Mouse (Mus musculus): ENCODE measurements around the gene 3110082I17Rik. TPM values are rescaled to one million over a fixed set of nuclear protein-coding genes. Genes with fewer than 3 reads are reported as not detected.
A peak's percentile ranks its signal among the peaks of the same experiment; 100 is the strongest.

Gene 3110082I17Rik
- polyA plus RNA-seq, 1 experiment from 2014 or later = 26.2 TPM

DNA sequence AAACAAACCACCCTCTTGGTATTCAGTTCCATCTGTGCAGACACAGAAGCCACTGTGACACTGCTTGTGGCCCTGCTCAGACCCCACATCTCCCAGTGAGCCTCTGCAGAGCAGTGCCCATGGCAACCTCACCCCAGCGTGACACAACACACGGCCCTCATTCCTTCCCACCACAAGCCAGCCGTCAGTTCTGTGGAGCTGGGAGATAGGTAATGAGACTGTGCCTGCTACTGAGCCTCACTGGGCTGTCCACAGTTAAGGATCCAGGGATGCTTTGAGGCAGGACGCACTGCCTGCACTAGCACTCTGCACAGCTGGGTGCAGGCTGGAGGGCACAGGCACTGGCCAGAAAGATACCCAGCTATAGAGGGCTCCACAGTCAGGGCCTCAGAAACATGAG lies 10.4 kb downstream of the 3110082I17Rik start:
- Histone ChIP-seq H3K9ac (no peak overlapping the region), H3K4me1 (replicated peaks) (peaks cover 16% of the 10 kb centered on the region)

GRCm38 (mm10) chr5:139449161-139449791 lies 11.1 kb downstream of the 3110082I17Rik start:
- DNase-seq = no peak
- no peaks in the 10 kb centered on the region for H3K27me3 ChIP-seq
- H3K4me1 ChIP-seq (replicated peaks) = peaks cover 16% of the 10 kb centered on the region
- H3K27ac ChIP-seq = peak overlapping the region; percentile 41; the same call in 1 of the 2 replicates
- WGBS (ENCODE audit: insufficient replicate concordance) = 43% methylated on average over 5 of the region's 5 CpGs
- peaks cover 10% of the 10 kb centered on the region for H3K36me3 ChIP-seq
- H3K9me3 ChIP-seq (replicated peaks) = no peaks in the 10 kb centered on the region
- no peak overlapping the region for H3K9ac ChIP-seq
- H3K4me2 ChIP-seq = no peak overlapping the region
- ATAC-seq (ENCODE audit: low read depth) = no peak
- no peak overlapping the region for H3K4me3 ChIP-seq (replicated peaks)

More for the DNA sequence above, 10.4 kb downstream of the 3110082I17Rik start:
- no peak for DNase-seq
- Histone ChIP-seq H3K36me3 (peaks cover 12% of the 10 kb centered on the region), H3K27ac (peak overlapping the region; percentile 41; the same call in 1 of the 2 replicates), H3K27me3 (no peaks in the 10 kb centered on the region), H3K4me3 (replicated peaks) (no peak overlapping the region), H3K9me3 (replicated peaks) (no peaks in the 10 kb centered on the region), H3K4me2 (no peak overlapping the region)
- 48% methylated on average over 4 of the region's 4 CpGs for WGBS (ENCODE audit: insufficient replicate concordance)
- peak; percentile 23; the same call in 1 of the 2 replicates for ATAC-seq (ENCODE audit: low read depth)

DNA sequence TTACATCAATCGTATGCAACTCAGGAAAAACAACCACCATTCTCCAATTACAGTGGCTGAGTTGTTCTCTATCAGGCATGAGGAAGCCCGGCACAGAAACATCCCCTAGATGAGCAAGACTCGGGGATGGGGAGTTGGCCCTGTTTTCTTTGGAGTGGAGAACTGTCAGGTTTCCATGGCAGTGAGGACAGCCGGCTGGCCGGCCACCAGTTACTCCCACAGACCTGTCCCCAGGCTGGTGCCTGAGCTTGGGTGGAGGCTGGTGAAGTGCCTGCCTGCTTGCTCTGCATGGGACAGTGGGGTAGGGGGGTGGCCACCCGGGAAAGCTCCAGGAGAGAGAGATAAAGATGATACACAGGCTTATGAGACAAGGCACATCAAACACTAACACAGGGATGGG lies 12.3 kb downstream of the 3110082I17Rik start:
- DNase-seq = no peak
- peak overlapping the region; percentile 18; the same call in 1 of the 2 replicates for H3K27ac ChIP-seq

GRCm38 (mm10) chr5:139445258-139445657 lies 15.1 kb downstream of the 3110082I17Rik start:
- 75% methylated on average over 8 of the region's 8 CpGs for WGBS (ENCODE audit: insufficient replicate concordance)
- H3K36me3 ChIP-seq = no peaks in the 10 kb centered on the region; the same call in 1 of the 2 replicates
- no peak for ATAC-seq (ENCODE audit: low read depth)

More for the DNA sequence above, 12.3 kb downstream of the 3110082I17Rik start:
- no peak overlapping the region for H3K4me3 ChIP-seq (replicated peaks)
- H3K36me3 ChIP-seq = 0 out of 2 replicates have a peak, but pooled peaks cover 7% of the 10 kb centered on the region
- peaks cover 14% of the 10 kb centered on the region for H3K4me1 ChIP-seq (replicated peaks)
- H3K27me3 ChIP-seq = no peaks in the 10 kb centered on the region
- no peaks in the 10 kb centered on the region for H3K9me3 ChIP-seq (replicated peaks)
- no peak for ATAC-seq (ENCODE audit: low read depth)
- H3K4me2 ChIP-seq = no peak overlapping the region
- no peak overlapping the region for H3K9ac ChIP-seq
- WGBS (ENCODE audit: insufficient replicate concordance) = 64% methylated on average over 6 of the region's 6 CpGs

GRCm38 (mm10) chr5:139442962-139443361 lies 17.4 kb downstream of the 3110082I17Rik start:
- 76% methylated on average over 4 of the region's 4 CpGs for WGBS (ENCODE audit: insufficient replicate concordance)
- no peak overlapping the region for H3K27ac ChIP-seq

More at GRCm38 (mm10) chr5:139445258-139445657, 15.1 kb downstream of the 3110082I17Rik start:
- Histone ChIP-seq H3K9ac (no peak overlapping the region), H3K4me2 (no peak overlapping the region), H3K27me3 (no peaks in the 10 kb centered on the region), H3K4me3 (replicated peaks) (no peak overlapping the region), H3K4me1 (replicated peaks) (peaks cover 12% of the 10 kb centered on the region), H3K27ac (no peak overlapping the region), H3K9me3 (replicated peaks) (no peaks in the 10 kb centered on the region)
- no peak for DNase-seq

DNA sequence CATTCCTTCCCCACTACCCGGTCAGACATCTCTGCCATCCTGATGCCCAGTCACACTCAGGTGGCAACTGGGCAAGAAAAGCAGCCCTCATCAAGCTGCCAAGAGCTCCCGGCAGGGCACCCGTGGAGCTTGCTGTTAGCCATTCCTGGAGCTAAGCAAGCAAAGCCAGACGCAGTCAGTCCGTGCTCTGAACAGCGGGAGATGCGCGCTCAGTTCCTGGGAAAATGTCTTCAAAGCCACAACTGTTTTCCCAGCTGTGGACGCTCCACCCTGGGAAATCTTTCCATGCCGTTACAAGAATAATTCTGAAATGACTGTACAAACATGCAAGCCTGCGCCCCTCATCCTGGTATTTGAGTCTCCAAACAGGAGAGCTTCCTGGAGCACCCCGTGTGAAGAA lies 17.9 kb downstream of the 3110082I17Rik start:
- Histone ChIP-seq H3K4me1 (replicated peaks) (no peaks in the 10 kb centered on the region), H3K9me3 (replicated peaks) (no peaks in the 10 kb centered on the region), H3K9ac (no peak overlapping the region), H3K36me3 (no peaks in the 10 kb centered on the region; the same call in 1 of the 2 replicates), H3K27ac (no peak overlapping the region), H3K27me3 (no peaks in the 10 kb centered on the region), H3K4me3 (replicated peaks) (no peak overlapping the region), H3K4me2 (no peak overlapping the region)
- 89% methylated on average over 12 of the region's 12 CpGs for WGBS (ENCODE audit: insufficient replicate concordance)
- ATAC-seq (ENCODE audit: low read depth) = no peak
- DNase-seq = no peak

More at GRCm38 (mm10) chr5:139442962-139443361, 17.4 kb downstream of the 3110082I17Rik start:
- no peak for ATAC-seq (ENCODE audit: low read depth)
- H3K4me2 ChIP-seq = no peak overlapping the region
- no peaks in the 10 kb centered on the region; the same call in 1 of the 2 replicates for H3K36me3 ChIP-seq
- H3K9ac ChIP-seq = no peak overlapping the region
- no peaks in the 10 kb centered on the region for H3K27me3 ChIP-seq
- no peak for DNase-seq
- H3K4me1 ChIP-seq (replicated peaks) = no peaks in the 10 kb centered on the region
- no peaks in the 10 kb centered on the region for H3K9me3 ChIP-seq (replicated peaks)
- H3K4me3 ChIP-seq (replicated peaks) = no peak overlapping the region

GRCm38 (mm10) chr5:139441726-139442018 lies 18.7 kb downstream of the 3110082I17Rik start:
- Histone ChIP-seq H3K27me3 (no peaks in the 10 kb centered on the region), H3K4me2 (no peak overlapping the region), H3K27ac (no peak overlapping the region), H3K9ac (no peak overlapping the region), H3K4me3 (replicated peaks) (no peak overlapping the region), H3K9me3 (replicated peaks) (no peaks in the 10 kb centered on the region), H3K4me1 (replicated peaks) (no peaks in the 10 kb centered on the region), H3K36me3 (no peaks in the 10 kb centered on the region; the same call in 1 of the 2 replicates)
- 75% methylated on average over 2 of the region's 2 CpGs for WGBS (ENCODE audit: insufficient replicate concordance)
- no peak for ATAC-seq (ENCODE audit: low read depth)
- no peak for DNase-seq

GRCm38 (mm10) chr5:139440926-139441725 lies 19.2 kb downstream of the 3110082I17Rik start:
- Histone ChIP-seq H3K9me3 (replicated peaks) (no peaks in the 10 kb centered on the region), H3K4me1 (replicated peaks) (no peaks in the 10 kb centered on the region), H3K27ac (no peak overlapping the region), H3K9ac (no peak overlapping the region), H3K4me2 (no peak overlapping the region), H3K4me3 (replicated peaks) (no peak overlapping the region), H3K27me3 (no peaks in the 10 kb centered on the region), H3K36me3 (no peaks in the 10 kb centered on the region; the same call in 1 of the 2 replicates)
- ATAC-seq (ENCODE audit: low read depth) (no peak), DNase-seq (no peak)
- 84% methylated on average over 11 of the region's 11 CpGs for WGBS (ENCODE audit: insufficient replicate concordance)

GRCm38 (mm10) chr5:139440451-139440850 lies 19.9 kb downstream of the 3110082I17Rik start:
- Histone ChIP-seq H3K4me1 (replicated peaks) (no peaks in the 10 kb centered on the region), H3K27me3 (no peaks in the 10 kb centered on the region), H3K9ac (no peak overlapping the region), H3K27ac (no peak overlapping the region), H3K9me3 (replicated peaks) (no peaks in the 10 kb centered on the region), H3K4me3 (replicated peaks) (no peak overlapping the region), H3K4me2 (no peak overlapping the region), H3K36me3 (no peaks in the 10 kb centered on the region; the same call in 1 of the 2 replicates)
- WGBS (ENCODE audit: insufficient replicate concordance) = 86% methylated on average over 5 of the region's 5 CpGs
- DNase-seq (no peak), ATAC-seq (ENCODE audit: low read depth) (no peak)

- no peaks in the 10 kb centered on the region; the same call in 1 of the 2 replicates for H3K36me3 ChIP-seq
- no peak for ATAC-seq (ENCODE audit: low read depth)
- H3K4me1 ChIP-seq (replicated peaks) = peaks cover 6% of the 10 kb centered on the region; the same call in 1 of the 2 replicates
- H3K9ac ChIP-seq = no peak overlapping the region
- H3K27me3 ChIP-seq = no peaks in the 10 kb centered on the region
- no peaks in the 10 kb centered on the region for H3K9me3 ChIP-seq (replicated peaks)
- no peak for DNase-seq
- 83% methylated on average over 12 of the region's 12 CpGs for WGBS (ENCODE audit: insufficient replicate concordance)
- no peak overlapping the region for H3K4me3 ChIP-seq (replicated peaks)
- no peak overlapping the region for H3K27ac ChIP-seq
- H3K4me2 ChIP-seq = no peak overlapping the region
Measured at GRCm38 (mm10) chr5:139438440-139438839, 21.9 kb downstream of the 3110082I17Rik start.

- Histone ChIP-seq H3K9ac (no peak overlapping the region), H3K4me2 (no peak overlapping the region), H3K27ac (no peak overlapping the region), H3K9me3 (replicated peaks) (no peaks in the 10 kb centered on the region), H3K4me1 (replicated peaks) (peaks cover 6% of the 10 kb centered on the region; the same call in 1 of the 2 replicates), H3K27me3 (no peaks in the 10 kb centered on the region), H3K36me3 (no peaks in the 10 kb centered on the region; the same call in 1 of the 2 replicates), H3K4me3 (replicated peaks) (no peak overlapping the region)
- WGBS (ENCODE audit: insufficient replicate concordance) = 68% methylated on average over 4 of the region's 4 CpGs
- ATAC-seq (ENCODE audit: low read depth) (no peak), DNase-seq (no peak)
Measured at GRCm38 (mm10) chr5:139437769-139438168, 22.6 kb downstream of the 3110082I17Rik start.

All from liver, embryonic 13.5 days (tissue).